Mouse (Mus musculus): ENCODE data around the gene Fam151b. TPM values are rescaled to one million over a fixed set of nuclear protein-coding genes. Genes with fewer than 3 reads are reported as not detected.

Fam151b gene
- polyA plus RNA-seq, 1 experiment: 0.57 TPM

- Histone ChIP-seq H3K36me3 (ENCODE audit: control insufficient read depth, insufficient read depth) (no peaks in the 10 kb centered on the region), H3K27me3 (ENCODE audit: control insufficient read depth, insufficient read depth, insufficient read length) (no peaks in the 10 kb centered on the region), H3K4me3 (ENCODE audit: insufficient read depth, poor library complexity, severe bottlenecking) (no peak overlapping the region), H3ac (ENCODE audit: control insufficient read depth, insufficient read length, low read depth) (no peak overlapping the region), H3K79me3 (ENCODE audit: low read depth) (no peaks in the 10 kb centered on the region), H3K79me2 (ENCODE audit: control insufficient read depth, insufficient read depth) (no peaks in the 10 kb centered on the region)
- TF ChIP-seq MAX (IDR thresholded peaks at IDR 0.05): no peak
Measured at GRCm38 (mm10) chr13:92469381-92469780, 14.4 kb downstream of the Fam151b start.

- TF ChIP-seq USF1 (IDR thresholded peaks at IDR 0.05; ENCODE audit: low read depth): no peak
- no peak for TF ChIP-seq MYOG (IDR thresholded peaks at IDR 0.05; ENCODE audit: control insufficient read depth, extremely low read depth, insufficient read length)
- TF ChIP-seq FOSL1 (IDR thresholded peaks at IDR 0.05; ENCODE audit: insufficient read depth, low read length, poor library complexity, severe bottlenecking): no peak
- no peak for TF ChIP-seq CTCF (IDR thresholded peaks at IDR 0.05; ENCODE audit: control insufficient read depth, insufficient read depth, insufficient read length)
- no peak for TF ChIP-seq MAX (IDR thresholded peaks at IDR 0.05)
- no peak for TF ChIP-seq CEBPB (IDR thresholded peaks at IDR 0.05; ENCODE audit: low read depth)
- TF ChIP-seq MYOD1 (IDR thresholded peaks at IDR 0.05; ENCODE audit: control insufficient read depth, insufficient read length, low read depth): no peak
Measured at GRCm38 (mm10) chr13:92467891-92468290, 15.9 kb downstream of the Fam151b start.

GRCm38 (mm10) chr13:92464698-92465097 lies 19.1 kb downstream of the Fam151b start:
- no peak overlapping the region for H3ac ChIP-seq (ENCODE audit: control insufficient read depth, insufficient read length, low read depth)
- no peaks in the 10 kb centered on the region for H3K79me3 ChIP-seq (ENCODE audit: low read depth)
- H3K4me3 ChIP-seq (ENCODE audit: insufficient read depth, poor library complexity, severe bottlenecking): no peak overlapping the region
- no peak for TF ChIP-seq MAX (IDR thresholded peaks at IDR 0.05)
- TF ChIP-seq MYOG (IDR thresholded peaks at IDR 0.05; ENCODE audit: control insufficient read depth, extremely low read depth, insufficient read length): no peak
- TF ChIP-seq MYOD1 (IDR thresholded peaks at IDR 0.05; ENCODE audit: control insufficient read depth, insufficient read length, low read depth): no peak
- TF ChIP-seq CEBPB (IDR thresholded peaks at IDR 0.05; ENCODE audit: low read depth): no peak
- no peak for TF ChIP-seq FOSL1 (IDR thresholded peaks at IDR 0.05; ENCODE audit: insufficient read depth, low read length, poor library complexity, severe bottlenecking)
- no peak for TF ChIP-seq CTCF (IDR thresholded peaks at IDR 0.05; ENCODE audit: control insufficient read depth, insufficient read depth, insufficient read length)
- TF ChIP-seq USF1 (IDR thresholded peaks at IDR 0.05; ENCODE audit: low read depth): no peak
- no peaks in the 10 kb centered on the region for H3K79me2 ChIP-seq (ENCODE audit: control insufficient read depth, insufficient read depth)
- H3K36me3 ChIP-seq (ENCODE audit: control insufficient read depth, insufficient read depth): no peaks in the 10 kb centered on the region
- no peaks in the 10 kb centered on the region for H3K27me3 ChIP-seq (ENCODE audit: control insufficient read depth, insufficient read depth, insufficient read length)

More at GRCm38 (mm10) chr13:92467891-92468290, 15.9 kb downstream of the Fam151b start:
- Histone ChIP-seq H3K27me3 (ENCODE audit: control insufficient read depth, insufficient read depth, insufficient read length) (no peaks in the 10 kb centered on the region), H3K4me3 (ENCODE audit: insufficient read depth, poor library complexity, severe bottlenecking) (no peak overlapping the region), H3ac (ENCODE audit: control insufficient read depth, insufficient read length, low read depth) (no peak overlapping the region), H3K79me3 (ENCODE audit: low read depth) (no peaks in the 10 kb centered on the region), H3K36me3 (ENCODE audit: control insufficient read depth, insufficient read depth) (no peaks in the 10 kb centered on the region), H3K79me2 (ENCODE audit: control insufficient read depth, insufficient read depth) (no peaks in the 10 kb centered on the region)

GRCm38 (mm10) chr13:92446872-92447271 lies 36.9 kb downstream of the Fam151b start:
- Histone ChIP-seq H3ac (ENCODE audit: control insufficient read depth, insufficient read length, low read depth) (no peak overlapping the region), H3K36me3 (ENCODE audit: control insufficient read depth, insufficient read depth) (no peaks in the 10 kb centered on the region), H3K79me2 (ENCODE audit: control insufficient read depth, insufficient read depth) (no peaks in the 10 kb centered on the region), H3K79me3 (ENCODE audit: low read depth) (no peaks in the 10 kb centered on the region), H3K4me3 (ENCODE audit: insufficient read depth, poor library complexity, severe bottlenecking) (no peak overlapping the region), H3K27me3 (ENCODE audit: control insufficient read depth, insufficient read depth, insufficient read length) (no peaks in the 10 kb centered on the region)
- TF ChIP-seq CEBPB (IDR thresholded peaks at IDR 0.05; ENCODE audit: low read depth) (no peak), MYOD1 (IDR thresholded peaks at IDR 0.05; ENCODE audit: control insufficient read depth, insufficient read length, low read depth) (no peak)

GRCm38 (mm10) chr13:92440286-92440685 lies 43.5 kb downstream of the Fam151b start:
- Histone ChIP-seq H3ac (ENCODE audit: control insufficient read depth, insufficient read length, low read depth) (no peak overlapping the region), H3K79me2 (ENCODE audit: control insufficient read depth, insufficient read depth) (no peaks in the 10 kb centered on the region), H3K79me3 (ENCODE audit: low read depth) (no peaks in the 10 kb centered on the region), H3K4me3 (ENCODE audit: insufficient read depth, poor library complexity, severe bottlenecking) (no peak overlapping the region), H3K27me3 (ENCODE audit: control insufficient read depth, insufficient read depth, insufficient read length) (peaks cover 3% of the 10 kb centered on the region), H3K36me3 (ENCODE audit: control insufficient read depth, insufficient read depth) (no peaks in the 10 kb centered on the region)
- no peak for TF ChIP-seq USF1 (IDR thresholded peaks at IDR 0.05; ENCODE audit: low read depth)
- no peak for TF ChIP-seq CTCF (IDR thresholded peaks at IDR 0.05; ENCODE audit: control insufficient read depth, insufficient read depth, insufficient read length)
- TF ChIP-seq FOSL1 (IDR thresholded peaks at IDR 0.05; ENCODE audit: insufficient read depth, low read length, poor library complexity, severe bottlenecking): no peak
- TF ChIP-seq MAX (IDR thresholded peaks at IDR 0.05): no peak
- TF ChIP-seq MYOG (IDR thresholded peaks at IDR 0.05; ENCODE audit: control insufficient read depth, extremely low read depth, insufficient read length): no peak
- no peak for TF ChIP-seq MYOD1 (IDR thresholded peaks at IDR 0.05; ENCODE audit: control insufficient read depth, insufficient read length, low read depth)
- TF ChIP-seq CEBPB (IDR thresholded peaks at IDR 0.05; ENCODE audit: low read depth): no peak

- TF ChIP-seq MYOD1 (IDR thresholded peaks at IDR 0.05; ENCODE audit: control insufficient read depth, insufficient read length, low read depth): no peak
- TF ChIP-seq CTCF (IDR thresholded peaks at IDR 0.05; ENCODE audit: control insufficient read depth, insufficient read depth, insufficient read length): no peak
- no peak for TF ChIP-seq USF1 (IDR thresholded peaks at IDR 0.05; ENCODE audit: low read depth)
- TF ChIP-seq MYOG (IDR thresholded peaks at IDR 0.05; ENCODE audit: control insufficient read depth, extremely low read depth, insufficient read length): no peak
- no peak for TF ChIP-seq MAX (IDR thresholded peaks at IDR 0.05)
- no peak for TF ChIP-seq CEBPB (IDR thresholded peaks at IDR 0.05; ENCODE audit: low read depth)
- no peak for TF ChIP-seq FOSL1 (IDR thresholded peaks at IDR 0.05; ENCODE audit: insufficient read depth, low read length, poor library complexity, severe bottlenecking)
Measured at GRCm38 (mm10) chr13:92438656-92439055, 45.2 kb downstream of the Fam151b start.

More at GRCm38 (mm10) chr13:92438656-92439055, 45.2 kb downstream of the Fam151b start:
- Histone ChIP-seq H3K79me3 (ENCODE audit: low read depth) (no peaks in the 10 kb centered on the region), H3K36me3 (ENCODE audit: control insufficient read depth, insufficient read depth) (no peaks in the 10 kb centered on the region), H3K4me3 (ENCODE audit: insufficient read depth, poor library complexity, severe bottlenecking) (no peak overlapping the region), H3K27me3 (ENCODE audit: control insufficient read depth, insufficient read depth, insufficient read length) (peaks cover 3% of the 10 kb centered on the region), H3ac (ENCODE audit: control insufficient read depth, insufficient read length, low read depth) (no peak overlapping the region), H3K79me2 (ENCODE audit: control insufficient read depth, insufficient read depth) (no peaks in the 10 kb centered on the region)

All from C2C12 (cell line).